Mouse (Mus musculus) heart, postnatal 10 days (tissue): ENCODE measurements at regions not wholly inside any gene's neighbourhood (a gene's known extent, or its start where the extent isn't known, plus 50 kb on each side); places are given as distances from the start of the nearest gene placed in this dataset.

Source experiments
- DNase-seq, 2 experiments: peaks; one replicate each; pipeline ENCODE4 v3.0.0; 2021
- intact Hi-C: fragments of 180-260 bp; cut with DNase I; formaldehyde crosslinking; loops from one replicate; pipeline ENCODE4 v1.15.1; 2025

GRCm38 (mm10) chr10:126169874-126170163, 203.9 kb downstream of the Lrig3 start:
- peak in 1 of 2 experiments; percentile 10 for DNase-seq
- intact Hi-C loops: no loop called here

GRCm38 (mm10) chr10:126176759-126177473, 210.9 kb downstream of the Lrig3 start:
- intact Hi-C loops: no loop called here
- peak in 1 of 2 experiments; percentile 10 for DNase-seq

- no peak for DNase-seq
- intact Hi-C loops: no loop called here
Observed at GRCm38 (mm10) chr10:126182386-126182785, 216.4 kb downstream of the Lrig3 start.

- intact Hi-C loops: no loop called here
- DNase-seq: no peak
Observed at GRCm38 (mm10) chr10:126183961-126184360, 218.0 kb downstream of the Lrig3 start.

- DNase-seq: no peak
- intact Hi-C loops: no loop called here
Observed at GRCm38 (mm10) chr10:126185410-126185809, 219.4 kb downstream of the Lrig3 start.

GRCm38 (mm10) chr10:126186086-126186485, 220.1 kb downstream of the Lrig3 start:
- intact Hi-C loops: no loop called here
- DNase-seq: no peak

- DNase-seq: no peak
- intact Hi-C loops: no loop called here
Observed at GRCm38 (mm10) chr10:126189001-126189400, 223.0 kb downstream of the Lrig3 start.
